Mouse (Mus musculus): ENCODE measurements at regions not wholly inside any gene's neighbourhood (a gene's known extent, or its start where the extent isn't known, plus 50 kb on each side); places are given as distances from the start of the nearest gene placed in this dataset.
"Not testable (repeated sequence)": the region's sequence is repeated elsewhere in the genome, so short reads cannot be mapped to it uniquely, and the experiment has no call there.

- in situ Hi-C loops (cut with MboI, MseI) = not testable (repeated sequence)
These were observed 138.4 kb upstream of the Samt2 start for GRCm38 (mm10) chrX:154717526-154717925.

- in situ Hi-C loops (cut with MboI, MseI) = no loop called here
These were observed 134.6 kb upstream of the Samt2 start for GRCm38 (mm10) chrX:154713641-154714255.

- in situ Hi-C loops (cut with MboI, MseI) = not testable (repeated sequence)
These were observed 133.4 kb upstream of the Samt2 start for GRCm38 (mm10) chrX:154712576-154712975.

- in situ Hi-C loops (cut with MboI, MseI) = loop anchor here (5.0 kb wide), 1 partner anchor 1838 kb away; no protein-coding TSS in a partner anchor
These were observed 91.4 kb upstream of the Samt2 start for GRCm38 (mm10) chrX:154670529-154670928.
